Mouse (Mus musculus): ENCODE results near the gene Flnb.

DNA sequence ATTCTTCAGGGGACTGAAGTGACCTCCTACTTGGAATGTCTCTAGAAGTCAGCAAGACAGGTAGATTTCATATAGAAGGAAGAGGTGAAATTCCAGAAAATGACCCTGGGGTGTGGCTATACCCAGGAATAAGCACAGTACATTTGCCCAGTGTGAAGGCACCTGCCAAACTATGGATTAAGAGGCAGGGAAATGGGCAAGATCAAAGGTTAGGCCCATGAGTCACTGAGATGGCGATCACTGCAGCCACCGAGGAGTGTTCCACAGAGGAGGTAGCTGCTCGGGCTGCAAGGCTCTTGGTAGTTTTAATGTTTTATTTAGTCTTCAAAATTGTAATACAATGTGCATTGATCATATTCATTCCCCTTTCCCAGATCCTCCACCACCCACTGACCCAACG lies 21.8 kb upstream of the Flnb start:
- TF ChIP-seq POLR2A (IDR thresholded peaks at IDR 0.05; ENCODE audit: control insufficient read depth, low read depth, low read length) (no peak), CTCF (IDR thresholded peaks at IDR 0.05; ENCODE audit: control insufficient read depth, insufficient read depth, insufficient replicate concordance, low read depth, low read length) (no peak)
